Mouse (Mus musculus): ENCODE results near the gene Mvb12b. TPM values are rescaled to one million over a fixed set of nuclear protein-coding genes. Genes with fewer than 3 reads are reported as not detected.

The Mvb12b gene
- total RNA-seq (2023): 64.1 and 82.4 TPM in 2 replicates

GRCm38 (mm10) chr2:33887328-33888099, at the start of gene Mvb12b:
TSS of gene Mvb12b (minus strand) at chr2:33887946.

Other genes starting within 250 kb of the Mvb12b start
- gene Lmx1b, start 247.4 kb downstream of the Mvb12b start, total RNA-seq (2023): not detected in 2 replicates